Comparison of ENCODE assay signal across 8 mouse cellular contexts in genomic region chr4:129227170-129227984, GRCm38 (mm10). TPM values are rescaled to one million over a fixed set of nuclear protein-coding genes. Genes with fewer than 3 reads are reported as not detected.
A peak's percentile ranks its signal among the peaks of the same experiment; 100 is the strongest.
DNase-seq lines count a peak whose midpoint lies in the region; ATAC-seq lines count a peak whose summit lies in the region.

No protein-coding gene starts in this region.

- peak overlapping the region; percentile 24 for H3K4me3 ChIP-seq in embryonic facial prominence, embryonic 12.5 days
- peak overlapping the region; percentile 24 for H3K4me3 ChIP-seq in kidney, embryonic 14.5 days (ENCODE audit: low read length)
- peak overlapping the region; percentile 37 for H3K4me3 ChIP-seq in neural tube, embryonic 14.5 days (ENCODE audit: low read depth, low read length)

- peaks cover 7% of the 10 kb centered on the region; the same call in 1 of the 2 replicates for H3K36me3 ChIP-seq in embryonic facial prominence, embryonic 12.5 days
- H3K36me3 ChIP-seq in kidney, embryonic 14.5 days (ENCODE audit: control insufficient read depth, insufficient read depth, low read length) = peaks cover 19% of the 10 kb centered on the region
- peaks cover 18% of the 10 kb centered on the region; the same call in 1 of the 2 replicates for H3K36me3 ChIP-seq in neural tube, embryonic 14.5 days (ENCODE audit: control insufficient read depth, insufficient read depth, low read length)

- peak overlapping the region; percentile 19 for H3K9ac ChIP-seq in embryonic facial prominence, embryonic 12.5 days
- peak overlapping the region; percentile 34 for H3K9ac ChIP-seq in kidney, embryonic 14.5 days (ENCODE audit: low read depth, low read length)
- H3K9ac ChIP-seq in neural tube, embryonic 14.5 days (replicated peaks; ENCODE audit: low read depth, low read length) = peak overlapping the region; percentile 65

- peak overlapping the region; percentile 40 for H3K4me2 ChIP-seq in embryonic facial prominence, embryonic 12.5 days (replicated peaks)
- peak overlapping the region; percentile 46 for H3K4me2 ChIP-seq in kidney, embryonic 14.5 days (replicated peaks; ENCODE audit: low read depth, low read length)
- H3K4me2 ChIP-seq in neural tube, embryonic 14.5 days (ENCODE audit: low read depth, low read length) = peak overlapping the region; percentile 54

- peaks cover 56% of the 10 kb centered on the region for H3K4me1 ChIP-seq in embryonic facial prominence, embryonic 12.5 days
- peaks cover 58% of the 10 kb centered on the region for H3K4me1 ChIP-seq in kidney, embryonic 14.5 days (ENCODE audit: control insufficient read depth, insufficient read depth, low read length)
- peaks cover 27% of the 10 kb centered on the region for H3K4me1 ChIP-seq in neural tube, embryonic 14.5 days (ENCODE audit: control insufficient read depth, insufficient read depth, low read length)

- no peaks in the 10 kb centered on the region for H3K9me3 ChIP-seq in embryonic facial prominence, embryonic 12.5 days
- no peaks in the 10 kb centered on the region for H3K9me3 ChIP-seq in kidney, embryonic 14.5 days (ENCODE audit: control insufficient read depth, low read length)
- H3K9me3 ChIP-seq in neural tube, embryonic 14.5 days (ENCODE audit: control insufficient read depth, low read length) = no peaks in the 10 kb centered on the region

- H3K27me3 ChIP-seq in embryonic facial prominence, embryonic 12.5 days = peaks cover 23% of the 10 kb centered on the region
- H3K27me3 ChIP-seq in kidney, embryonic 14.5 days (ENCODE audit: control insufficient read depth, insufficient read depth, low read length) = no peaks in the 10 kb centered on the region
- no peaks in the 10 kb centered on the region for H3K27me3 ChIP-seq in neural tube, embryonic 14.5 days (ENCODE audit: control insufficient read depth, insufficient read depth, low read length)

- H3K27ac ChIP-seq in embryonic facial prominence, embryonic 12.5 days = peak overlapping the region; percentile 65
- H3K27ac ChIP-seq in kidney, embryonic 14.5 days (ENCODE audit: low read depth, low read length) = no peak overlapping the region
- peak overlapping the region; percentile 36 for H3K27ac ChIP-seq in neural tube, embryonic 14.5 days (ENCODE audit: low read depth, low read length)

- 7% methylated on average over 22 of the region's 22 CpGs for WGBS in embryonic facial prominence, embryonic 12.5 days
- 10% methylated on average over 22 of the region's 22 CpGs for WGBS in kidney, embryonic 14.5 days
- WGBS in neural tube, embryonic 14.5 days = 7% methylated on average over 22 of the region's 22 CpGs

- no peak for ATAC-seq in embryonic facial prominence, embryonic 12.5 days (ENCODE audit: insufficient number of reproducible peaks, insufficient read depth, low FRiP score, low TSS enrichment)
- no peak for ATAC-seq in kidney, embryonic 14.5 days (ENCODE audit: low FRiP score, low TSS enrichment)
- ATAC-seq in neural tube, embryonic 14.5 days (ENCODE audit: low read depth) = peak; percentile 36; the same call in 1 of the 2 replicates

- peak; percentile 41 for DNase-seq in kidney, adult 11 months
- no peak for DNase-seq in kidney, adult 8-10 months
- no peak for DNase-seq in adrenal gland, postnatal 14 days
- no peak for DNase-seq in c-Kit-positive CD71-positive TER-119-positive erythroid progenitor cells, embryonic 14.5 days (ENCODE audit: low spot score)
- no peak for DNase-seq in urinary bladder, postnatal 14 days (ENCODE audit: low spot score)

RNA-seq across cellular contexts. Expression of gene C77080, which starts 33.8 kb away (rescaled TPM):
- polyA plus RNA-seq in embryonic facial prominence, embryonic 12.5 days (2016; fragmentation: Nextera tagmentation; extraction: Ambion mirVana) = 5.2 and 5.6 TPM in 2 replicates
- polyA plus RNA-seq in kidney, embryonic 14.5 days (2014; fragmentation: Nextera tagmentation; extraction: Ambion mirVana) = 7.3 and 7.8 TPM in 2 replicates
- 4.5 and 6.2 TPM in 2 replicates for polyA plus RNA-seq in neural tube, embryonic 14.5 days (2014; fragmentation: Nextera tagmentation; extraction: Ambion mirVana)
- 14.5 and 16.5 TPM in 2 replicates for total RNA-seq in adrenal gland, postnatal 14 days (2021)

RNA-seq across cellular contexts. Expression of gene Yars, which starts 37.8 kb away (rescaled TPM):
- 90.2 and 91.4 TPM in 2 replicates for polyA plus RNA-seq in embryonic facial prominence, embryonic 12.5 days (2016; fragmentation: Nextera tagmentation; extraction: Ambion mirVana)
- 68.4 and 92.6 TPM in 2 replicates for polyA plus RNA-seq in kidney, embryonic 14.5 days (2014; fragmentation: Nextera tagmentation; extraction: Ambion mirVana)
- polyA plus RNA-seq in neural tube, embryonic 14.5 days (2014; fragmentation: Nextera tagmentation; extraction: Ambion mirVana) = 130 and 134 TPM in 2 replicates
- 72.1 and 85.5 TPM in 2 replicates for total RNA-seq in adrenal gland, postnatal 14 days (2021)

RNA-seq across cellular contexts. Expression of gene S100pbp, which starts 37.9 kb away (rescaled TPM):
- polyA plus RNA-seq in embryonic facial prominence, embryonic 12.5 days (2016; fragmentation: Nextera tagmentation; extraction: Ambion mirVana) = 27.9 and 28.7 TPM in 2 replicates
- polyA plus RNA-seq in kidney, embryonic 14.5 days (2014; fragmentation: Nextera tagmentation; extraction: Ambion mirVana) = 17.3 and 28.9 TPM in 2 replicates
- 18.3 and 19.8 TPM in 2 replicates for polyA plus RNA-seq in neural tube, embryonic 14.5 days (2014; fragmentation: Nextera tagmentation; extraction: Ambion mirVana)
- 24.5 and 30.0 TPM in 2 replicates for total RNA-seq in adrenal gland, postnatal 14 days (2021)
